Mouse (Mus musculus): Measurements from ENCODE around the gene Gse1. TPM values are rescaled to one million over a fixed set of nuclear protein-coding genes. Genes with fewer than 3 reads are reported as not detected.

Gene Gse1
- polyA plus RNA-seq, 1 experiment from 2014 or later, result 9.6 TPM

DNA sequence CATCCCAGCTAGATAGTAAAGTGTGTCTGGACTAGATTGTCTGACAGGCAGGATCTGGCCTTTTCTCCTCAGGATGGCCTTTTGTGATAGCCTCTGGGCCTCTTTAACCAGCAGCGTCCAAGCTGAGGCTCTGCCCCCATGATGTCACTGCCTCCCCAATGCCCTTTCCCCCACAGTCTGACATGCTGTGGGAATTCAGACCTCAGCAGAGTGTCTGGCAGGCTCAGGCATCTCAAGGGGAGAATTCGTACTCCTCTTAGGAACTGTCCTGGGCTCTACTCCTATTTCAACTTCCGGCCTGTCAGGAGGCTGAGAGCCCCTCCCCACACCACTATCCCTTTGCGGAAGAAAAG lies 236.3 kb downstream of the Gse1 start:
- Histone ChIP-seq H3K9me3 (no peaks in the 10 kb centered on the region), H3K9ac (no peak overlapping the region), H3K4me3 (no peak overlapping the region), H3K27ac (0 out of 2 replicates have a peak overlapping the region, but pooled peaks have one; percentile 60), H3K36me3 (no peaks in the 10 kb centered on the region), H3K27me3 (no peaks in the 10 kb centered on the region), H3K4me2 (no peak overlapping the region), H3K4me1 (peaks cover 71% of the 10 kb centered on the region)
- ATAC-seq (ENCODE audit: borderline replicate concordance, extremely low read depth, low FRiP score, low TSS enrichment), result no peak
- WGBS, result 39% methylated on average over 4 of the region's 4 CpGs

DNA sequence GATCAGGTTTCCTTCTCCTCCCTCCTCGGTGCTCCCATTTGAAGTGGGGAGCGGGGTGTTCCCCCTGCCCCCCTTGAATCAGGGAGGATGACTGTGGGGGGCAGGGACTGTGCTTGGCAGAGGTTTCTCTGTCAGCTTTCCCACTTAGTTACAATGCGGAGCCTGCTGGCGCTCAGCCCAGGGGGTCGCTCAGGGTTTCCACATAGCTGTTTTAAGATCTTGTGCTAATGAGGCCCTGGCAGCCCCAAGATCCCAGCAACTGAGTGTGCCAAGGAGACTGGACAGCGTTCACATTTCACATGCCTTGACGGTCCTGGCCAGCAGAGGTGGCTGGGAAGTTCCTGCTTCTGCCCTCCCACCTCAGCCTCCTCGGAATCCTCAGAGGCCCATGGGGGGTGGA lies 237.5 kb downstream of the Gse1 start:
- WGBS, result 3% methylated on average over 8 of the region's 8 CpGs
- Histone ChIP-seq H3K4me2 (peak overlapping the region; percentile 34), H3K27me3 (no peaks in the 10 kb centered on the region), H3K4me3 (no peak overlapping the region), H3K4me1 (peaks cover 63% of the 10 kb centered on the region), H3K9ac (no peak overlapping the region), H3K9me3 (no peaks in the 10 kb centered on the region), H3K36me3 (no peaks in the 10 kb centered on the region), H3K27ac (peak overlapping the region; percentile 60)
- peak; percentile 72; the same call in 1 of the 2 replicates for ATAC-seq (ENCODE audit: borderline replicate concordance, extremely low read depth, low FRiP score, low TSS enrichment)

- 68% methylated on average over 10 of the region's 10 CpGs for WGBS
- ATAC-seq (ENCODE audit: borderline replicate concordance, extremely low read depth, low FRiP score, low TSS enrichment), result no peak
- H3K4me1 ChIP-seq, result peaks cover 63% of the 10 kb centered on the region
- no peaks in the 10 kb centered on the region for H3K27me3 ChIP-seq
- H3K4me3 ChIP-seq, result no peak overlapping the region
- H3K27ac ChIP-seq, result peak overlapping the region; percentile 60
- H3K36me3 ChIP-seq, result no peaks in the 10 kb centered on the region
- 0 out of 2 replicates have a peak overlapping the region, but pooled peaks have one; percentile 34 for H3K4me2 ChIP-seq
- H3K9ac ChIP-seq, result no peak overlapping the region
- H3K9me3 ChIP-seq, result no peaks in the 10 kb centered on the region
Observed at GRCm38 (mm10) chr8:120466266-120466665, 238.0 kb downstream of the Gse1 start.

- Histone ChIP-seq H3K4me2 (no peak overlapping the region), H3K9me3 (no peaks in the 10 kb centered on the region), H3K27ac (no peak overlapping the region), H3K27me3 (no peaks in the 10 kb centered on the region), H3K9ac (no peak overlapping the region), H3K36me3 (no peaks in the 10 kb centered on the region), H3K4me3 (no peak overlapping the region), H3K4me1 (peaks cover 63% of the 10 kb centered on the region)
- ATAC-seq (ENCODE audit: borderline replicate concordance, extremely low read depth, low FRiP score, low TSS enrichment), result no peak
- WGBS, result 86% methylated on average over 7 of the region's 7 CpGs
Observed at GRCm38 (mm10) chr8:120467598-120467997, 239.3 kb downstream of the Gse1 start.

- ATAC-seq (ENCODE audit: borderline replicate concordance, extremely low read depth, low FRiP score, low TSS enrichment), result no peak
- H3K4me1 ChIP-seq, result peaks cover 61% of the 10 kb centered on the region
Observed at GRCm38 (mm10) chr8:120470170-120470569, 241.9 kb downstream of the Gse1 start.

DNA sequence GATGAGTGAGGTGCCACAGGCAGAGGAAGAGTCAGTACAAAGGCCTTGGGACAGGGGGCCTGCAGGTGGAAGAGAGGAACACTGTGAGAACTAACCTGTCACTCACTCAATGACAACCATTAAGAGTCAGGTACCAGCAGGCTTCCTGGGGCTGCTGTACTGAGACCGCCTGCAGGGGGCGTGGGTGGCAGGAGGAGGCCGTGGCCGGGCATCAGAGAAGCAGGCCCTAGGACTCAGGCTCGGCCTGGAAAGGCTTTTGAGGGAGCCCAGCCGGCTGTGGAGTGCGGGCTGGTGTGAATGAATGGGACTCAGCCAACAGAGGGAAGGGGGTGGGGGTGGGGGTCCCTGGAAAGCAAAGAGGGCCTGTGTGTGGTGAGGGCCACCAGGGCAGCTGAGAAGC lies 242.9 kb downstream of the Gse1 start:
- Histone ChIP-seq H3K9me3 (no peaks in the 10 kb centered on the region), H3K27me3 (no peaks in the 10 kb centered on the region), H3K4me2 (no peak overlapping the region), H3K9ac (no peak overlapping the region), H3K27ac (peak overlapping the region; percentile 45; the same call in 1 of the 2 replicates), H3K36me3 (no peaks in the 10 kb centered on the region), H3K4me1 (peaks cover 61% of the 10 kb centered on the region), H3K4me3 (no peak overlapping the region)
- 14% methylated on average over 7 of the region's 7 CpGs for WGBS
- no peak for ATAC-seq (ENCODE audit: borderline replicate concordance, extremely low read depth, low FRiP score, low TSS enrichment)

More at GRCm38 (mm10) chr8:120470170-120470569, 241.9 kb downstream of the Gse1 start:
- Histone ChIP-seq H3K9ac (no peak overlapping the region), H3K27me3 (no peaks in the 10 kb centered on the region), H3K36me3 (no peaks in the 10 kb centered on the region), H3K27ac (no peak overlapping the region), H3K9me3 (no peaks in the 10 kb centered on the region), H3K4me3 (no peak overlapping the region), H3K4me2 (no peak overlapping the region)
- 81% methylated on average over 12 of the region's 12 CpGs for WGBS

DNA sequence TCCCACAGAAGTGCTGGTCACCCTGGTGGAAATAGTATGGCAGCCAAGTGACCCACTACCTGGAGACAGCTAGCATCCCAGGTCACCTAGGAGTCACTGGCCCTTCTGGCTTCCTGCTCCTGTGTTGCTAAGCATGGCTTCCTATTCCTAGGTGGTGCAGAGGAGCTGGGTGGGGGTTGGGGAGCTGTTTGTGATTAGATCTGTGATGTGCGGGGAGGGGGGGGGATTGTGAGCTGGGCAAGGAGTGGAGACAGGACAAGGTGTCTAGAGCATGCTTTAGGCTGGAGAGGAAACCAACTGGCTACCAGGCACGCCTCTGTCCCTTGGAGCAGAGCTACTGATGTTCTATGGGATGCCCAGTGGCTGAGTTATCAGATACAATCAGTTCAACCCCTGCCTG lies 243.5 kb downstream of the Gse1 start:
- WGBS, result 38% methylated on average over 2 of the region's 2 CpGs
- no peaks in the 10 kb centered on the region for H3K9me3 ChIP-seq
- peak overlapping the region; percentile 19; the same call in 1 of the 2 replicates for H3K4me2 ChIP-seq
- H3K4me3 ChIP-seq, result no peak overlapping the region
- ATAC-seq (ENCODE audit: borderline replicate concordance, extremely low read depth, low FRiP score, low TSS enrichment), result no peak
- peaks cover 61% of the 10 kb centered on the region for H3K4me1 ChIP-seq
- no peaks in the 10 kb centered on the region for H3K27me3 ChIP-seq
- peak overlapping the region; percentile 45 for H3K27ac ChIP-seq
- H3K9ac ChIP-seq, result no peak overlapping the region
- no peaks in the 10 kb centered on the region for H3K36me3 ChIP-seq

- H3K4me1 ChIP-seq, result peaks cover 61% of the 10 kb centered on the region
- H3K27me3 ChIP-seq, result no peaks in the 10 kb centered on the region
- H3K9me3 ChIP-seq, result no peaks in the 10 kb centered on the region
- peak overlapping the region; percentile 45 for H3K27ac ChIP-seq
- no peaks in the 10 kb centered on the region for H3K36me3 ChIP-seq
- peak overlapping the region; percentile 19; the same call in 1 of the 2 replicates for H3K4me2 ChIP-seq
- H3K9ac ChIP-seq, result no peak overlapping the region
- no peak for ATAC-seq (ENCODE audit: borderline replicate concordance, extremely low read depth, low FRiP score, low TSS enrichment)
- H3K4me3 ChIP-seq, result no peak overlapping the region
- 26% methylated on average over 16 of the region's 16 CpGs for WGBS
Observed at GRCm38 (mm10) chr8:120472230-120472629, 244.0 kb downstream of the Gse1 start.

- peak; percentile 45 for ATAC-seq (ENCODE audit: borderline replicate concordance, extremely low read depth, low FRiP score, low TSS enrichment)
Observed at GRCm38 (mm10) chr8:120473729-120474364, 245.6 kb downstream of the Gse1 start.

GRCm38 (mm10) chr8:120474496-120475235 lies 246.4 kb downstream of the Gse1 start:
- no peaks in the 10 kb centered on the region for H3K27me3 ChIP-seq
- H3K4me3 ChIP-seq, result no peak overlapping the region
- peak overlapping the region; percentile 68 for H3K27ac ChIP-seq
- peaks cover 64% of the 10 kb centered on the region for H3K4me1 ChIP-seq
- H3K9me3 ChIP-seq, result no peaks in the 10 kb centered on the region
- WGBS, result 59% methylated on average over 11 of the region's 11 CpGs
- no peak overlapping the region for H3K4me2 ChIP-seq
- H3K9ac ChIP-seq, result no peak overlapping the region
- H3K36me3 ChIP-seq, result no peaks in the 10 kb centered on the region
- ATAC-seq (ENCODE audit: borderline replicate concordance, extremely low read depth, low FRiP score, low TSS enrichment), result no peak

More at GRCm38 (mm10) chr8:120473729-120474364, 245.6 kb downstream of the Gse1 start:
- no peak overlapping the region for H3K4me3 ChIP-seq
- no peak overlapping the region for H3K9ac ChIP-seq
- peak overlapping the region; percentile 68 for H3K27ac ChIP-seq
- no peak overlapping the region for H3K4me2 ChIP-seq
- WGBS, result 79% methylated on average over 13 of the region's 13 CpGs
- no peaks in the 10 kb centered on the region for H3K27me3 ChIP-seq
- H3K9me3 ChIP-seq, result no peaks in the 10 kb centered on the region
- peaks cover 64% of the 10 kb centered on the region for H3K4me1 ChIP-seq
- no peaks in the 10 kb centered on the region for H3K36me3 ChIP-seq

DNA sequence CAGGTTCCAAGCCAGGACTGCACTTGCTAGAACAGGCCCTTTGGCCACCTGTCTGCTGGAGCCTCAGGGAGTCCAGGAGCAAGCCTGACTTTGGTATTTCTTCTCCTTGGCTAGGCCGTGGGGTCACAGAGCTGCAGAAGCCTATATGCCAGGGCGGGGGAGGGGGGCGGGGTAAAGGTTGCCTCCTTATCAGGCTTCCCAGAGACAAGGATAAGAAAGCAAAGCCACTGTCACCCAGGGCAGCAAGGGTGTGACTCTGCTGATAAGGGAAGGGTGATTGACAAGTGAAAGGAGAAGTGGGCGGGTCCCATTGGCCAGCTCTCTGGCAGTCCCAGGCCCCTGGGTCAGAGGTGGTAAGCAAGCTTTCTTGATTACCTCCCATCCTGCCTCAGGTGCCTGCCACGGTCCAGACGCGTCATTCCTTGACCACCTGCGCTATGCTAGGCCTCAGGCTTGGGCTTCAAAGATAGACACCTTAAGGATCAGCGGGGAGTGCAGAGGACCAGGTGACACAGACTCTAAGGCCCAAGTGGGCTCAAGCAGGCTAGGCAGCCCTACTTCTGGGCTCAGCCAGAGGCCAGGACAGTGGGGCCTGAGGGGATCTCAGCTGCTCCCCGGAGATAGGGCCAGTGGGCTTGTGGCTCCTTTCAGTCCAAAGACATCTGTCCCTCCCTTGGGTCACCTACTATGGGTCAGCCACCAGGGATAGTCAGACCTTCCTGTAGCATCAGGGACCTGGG lies 247.4 kb downstream of the Gse1 start:
- Histone ChIP-seq H3K9me3 (no peaks in the 10 kb centered on the region), H3K36me3 (no peaks in the 10 kb centered on the region), H3K4me1 (peaks cover 61% of the 10 kb centered on the region), H3K4me2 (no peak overlapping the region), H3K4me3 (no peak overlapping the region), H3K9ac (no peak overlapping the region), H3K27ac (no peak overlapping the region), H3K27me3 (no peaks in the 10 kb centered on the region)
- 60% methylated on average over 10 of the region's 10 CpGs for WGBS
- 0 out of 2 replicates have a peak, but pooled peaks have one; percentile 3 for ATAC-seq (ENCODE audit: borderline replicate concordance, extremely low read depth, low FRiP score, low TSS enrichment)

Data from lung, embryonic 15.5 days (tissue).